Mouse (Mus musculus): ENCODE data around the gene Slc4a4. TPM values are rescaled to one million over a fixed set of nuclear protein-coding genes. Genes with fewer than 3 reads are reported as not detected.
A peak's percentile ranks its signal among the peaks of the same experiment; 100 is the strongest.

The Slc4a4 gene
- polyA plus RNA-seq, 1 experiment from 2014 or later = 6.7 TPM

DNA sequence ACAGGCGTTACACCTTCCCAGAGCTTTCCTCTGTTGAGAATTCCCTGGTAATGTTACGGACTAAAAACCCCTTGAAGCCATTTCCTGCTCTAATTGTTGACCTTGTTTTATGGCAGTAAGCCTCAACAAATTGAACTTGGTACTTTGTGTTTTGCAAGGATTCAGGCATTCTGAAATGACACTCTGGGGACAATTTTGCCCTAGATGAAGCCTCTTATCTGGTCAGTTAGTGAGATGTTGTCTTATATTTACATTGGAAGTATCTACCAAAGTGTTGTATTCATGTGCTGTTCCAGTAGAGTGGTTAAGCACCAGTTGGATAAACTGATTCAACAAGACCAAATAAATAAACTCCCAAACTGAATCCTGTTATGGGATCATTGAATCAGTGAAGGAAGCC, 53.2 kb downstream of the Slc4a4 start:
- H3K9me3 ChIP-seq = no peaks in the 10 kb centered on the region
- WGBS = 87% methylated on average over 2 of the region's 2 CpGs
- no peak overlapping the region for H3K27ac ChIP-seq
- H3K4me2 ChIP-seq = no peak overlapping the region
- H3K9ac ChIP-seq = no peak overlapping the region
- H3K4me3 ChIP-seq = no peak overlapping the region
- H3K36me3 ChIP-seq (replicated peaks) = no peaks in the 10 kb centered on the region
- no peaks in the 10 kb centered on the region for H3K4me1 ChIP-seq
- no peaks in the 10 kb centered on the region for H3K27me3 ChIP-seq (replicated peaks)
- no peak for ATAC-seq (replicated peaks)

DNA sequence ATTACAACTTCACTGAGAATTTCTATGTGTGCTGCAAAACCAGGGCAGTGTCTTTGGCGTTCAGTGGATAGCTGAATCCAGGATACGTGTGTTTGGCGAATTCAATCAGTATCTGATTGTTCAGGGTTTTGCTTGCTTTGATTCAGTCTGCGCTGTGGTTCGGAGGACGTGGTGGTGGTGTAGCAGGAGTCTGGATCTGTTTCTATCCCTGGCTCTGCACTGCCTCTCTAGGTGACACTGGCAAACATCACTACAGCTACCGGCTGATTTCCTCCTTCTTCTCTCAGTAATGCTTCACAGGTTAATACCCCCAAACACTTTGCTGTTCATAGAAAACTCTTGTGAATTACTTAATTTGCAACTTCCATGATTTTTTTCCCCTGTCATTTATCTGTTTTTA, 55.3 kb downstream of the Slc4a4 start:
- no peaks in the 10 kb centered on the region for H3K27me3 ChIP-seq (replicated peaks)
- no peak overlapping the region for H3K27ac ChIP-seq
- no peak overlapping the region for H3K9ac ChIP-seq
- H3K9me3 ChIP-seq = no peaks in the 10 kb centered on the region
- ATAC-seq (replicated peaks) = no peak
- H3K4me1 ChIP-seq = no peaks in the 10 kb centered on the region
- no peak overlapping the region for H3K4me3 ChIP-seq
- H3K4me2 ChIP-seq = no peak overlapping the region
- WGBS = 90% methylated on average over 7 of the region's 7 CpGs
- no peaks in the 10 kb centered on the region for H3K36me3 ChIP-seq (replicated peaks)

DNA sequence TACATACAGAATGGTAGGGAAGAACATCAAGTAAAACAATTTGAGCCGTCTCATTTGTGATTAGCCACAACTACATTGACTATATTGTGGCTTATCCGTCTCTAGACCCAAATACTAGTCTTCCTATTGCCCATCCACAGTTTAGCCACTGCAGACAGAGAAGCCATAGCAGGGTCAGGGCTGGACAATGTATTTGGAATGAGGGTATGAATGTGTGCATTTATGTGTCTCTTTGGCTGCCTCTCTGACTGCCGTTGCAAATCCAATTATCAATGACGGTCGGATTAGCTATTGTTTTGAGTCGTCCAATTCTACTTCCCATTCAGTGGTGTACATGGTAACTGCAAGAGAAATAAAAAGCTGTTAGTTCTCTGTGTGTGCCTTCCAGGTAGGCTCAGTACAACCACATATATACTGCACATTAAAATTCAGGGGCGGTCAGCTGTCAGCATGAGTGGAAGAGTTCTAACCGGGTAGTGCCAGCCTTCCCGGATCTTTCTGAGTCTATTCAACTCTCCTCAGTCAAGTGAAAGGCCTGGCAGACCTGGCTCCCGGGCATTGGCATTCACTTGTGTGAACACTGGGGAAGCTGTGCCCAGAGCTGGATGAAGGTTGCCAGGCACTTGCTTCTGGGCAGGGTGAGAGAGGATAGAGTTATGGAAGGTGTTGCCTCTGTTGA, 59.2 kb downstream of the Slc4a4 start:
- H3K9me3 ChIP-seq = no peaks in the 10 kb centered on the region
- WGBS = 31% methylated on average over 10 of the region's 10 CpGs
- H3K27ac ChIP-seq = peak overlapping the region; percentile 42; the same call in 1 of the 2 replicates
- H3K4me1 ChIP-seq = no peaks in the 10 kb centered on the region
- H3K27me3 ChIP-seq (replicated peaks) = no peaks in the 10 kb centered on the region
- no peaks in the 10 kb centered on the region for H3K36me3 ChIP-seq (replicated peaks)
- H3K4me2 ChIP-seq = no peak overlapping the region
- ATAC-seq (replicated peaks) = peak; percentile 84
- no peak overlapping the region for H3K9ac ChIP-seq
- no peak overlapping the region for H3K4me3 ChIP-seq

DNA sequence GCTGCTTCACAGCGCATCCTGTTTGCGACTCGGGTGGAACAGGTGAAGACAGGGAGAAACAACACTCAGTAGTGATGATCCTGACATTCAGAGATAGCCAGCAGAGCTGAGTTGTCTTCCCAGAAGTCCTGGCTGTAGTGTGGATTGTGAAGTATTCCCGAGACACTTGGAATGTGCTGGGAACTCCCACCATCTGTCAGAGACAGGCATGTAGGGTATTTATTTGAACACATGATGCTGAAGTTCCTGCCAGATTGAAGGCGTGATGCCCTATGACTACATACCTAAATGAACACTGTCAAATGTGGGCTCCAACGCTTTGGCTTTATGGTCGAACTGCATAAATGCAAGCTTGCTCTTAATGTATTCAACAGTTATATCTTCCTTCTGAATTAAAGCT, 63.7 kb downstream of the Slc4a4 start:
- H3K4me1 ChIP-seq = no peaks in the 10 kb centered on the region
- H3K9me3 ChIP-seq = no peaks in the 10 kb centered on the region
- H3K27me3 ChIP-seq (replicated peaks) = no peaks in the 10 kb centered on the region
- ATAC-seq (replicated peaks) = no peak
- no peak overlapping the region for H3K4me2 ChIP-seq
- WGBS = 91% methylated on average over 7 of the region's 7 CpGs
- H3K27ac ChIP-seq = no peak overlapping the region
- no peaks in the 10 kb centered on the region for H3K36me3 ChIP-seq (replicated peaks)
- H3K4me3 ChIP-seq = no peak overlapping the region
- H3K9ac ChIP-seq = no peak overlapping the region

DNA sequence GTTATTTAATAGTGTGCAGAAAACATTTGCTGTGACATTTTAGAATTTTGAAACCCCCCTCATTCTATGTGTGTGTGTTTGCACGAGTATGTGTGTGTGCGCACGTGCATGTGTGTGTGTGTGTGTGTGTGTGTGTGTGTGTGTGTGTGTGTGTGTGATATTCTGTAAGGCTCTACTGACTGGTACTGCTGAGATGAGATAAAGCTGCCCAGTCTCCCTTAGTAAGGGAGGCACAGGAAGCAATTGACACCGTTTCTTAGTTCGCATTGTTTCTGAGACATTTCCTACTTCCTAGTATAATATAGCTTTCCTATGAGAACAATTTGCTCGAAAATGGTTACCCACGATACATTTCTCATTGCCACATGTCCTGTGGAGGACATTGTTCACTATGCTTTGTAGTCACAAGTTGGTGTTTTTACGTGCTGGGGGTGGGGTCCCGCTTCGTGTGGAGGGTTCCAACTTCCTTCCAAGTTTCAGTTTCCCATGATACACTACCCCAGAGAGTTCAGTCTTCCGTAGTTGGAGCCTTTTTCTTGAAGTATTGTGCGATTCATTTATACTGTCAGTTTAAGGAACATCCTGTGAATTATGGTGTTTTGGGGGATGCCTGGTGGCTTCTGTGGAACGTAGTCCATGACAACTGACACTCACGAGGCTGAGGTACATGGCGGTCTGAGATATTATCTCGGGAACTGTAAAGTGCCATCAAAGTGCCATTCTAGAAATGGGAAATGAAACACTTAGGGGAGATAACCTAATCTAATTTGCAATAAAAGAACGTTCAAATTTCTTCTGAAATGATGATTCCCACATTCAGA, 66.3 kb downstream of the Slc4a4 start:
- WGBS = 91% methylated on average over 17 of the region's 17 CpGs
- Histone ChIP-seq H3K9me3 (no peaks in the 10 kb centered on the region), H3K36me3 (replicated peaks) (no peaks in the 10 kb centered on the region), H3K4me3 (no peak overlapping the region), H3K4me2 (no peak overlapping the region), H3K9ac (no peak overlapping the region), H3K4me1 (no peaks in the 10 kb centered on the region), H3K27ac (no peak overlapping the region), H3K27me3 (replicated peaks) (no peaks in the 10 kb centered on the region)
- ATAC-seq (replicated peaks) = 0 out of 2 replicates have a peak, but pooled peaks have one; percentile 30

DNA sequence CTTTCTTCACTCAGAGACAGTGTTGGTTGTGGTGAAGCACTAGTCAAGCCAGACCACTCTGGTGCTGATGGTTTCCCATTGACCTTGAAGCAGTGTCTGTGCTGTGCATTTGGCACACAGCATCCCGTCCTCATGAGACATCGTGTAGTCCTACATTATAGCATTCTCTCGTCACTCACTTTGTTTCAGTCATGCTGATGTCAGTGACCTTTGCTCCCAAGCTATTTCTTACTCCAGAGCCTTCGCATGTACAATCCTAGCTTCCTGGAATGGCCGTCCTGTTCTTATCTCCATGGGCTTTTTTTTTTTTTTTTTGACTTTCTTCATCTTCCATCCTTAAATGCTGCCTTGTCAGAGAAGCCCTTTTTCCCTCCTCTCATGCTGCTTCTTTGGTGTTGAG, 71.1 kb downstream of the Slc4a4 start:
- Histone ChIP-seq H3K27ac (no peak overlapping the region), H3K9me3 (no peaks in the 10 kb centered on the region), H3K4me3 (no peak overlapping the region), H3K36me3 (replicated peaks) (no peaks in the 10 kb centered on the region), H3K4me1 (no peaks in the 10 kb centered on the region), H3K9ac (no peak overlapping the region), H3K4me2 (no peak overlapping the region), H3K27me3 (replicated peaks) (no peaks in the 10 kb centered on the region)
- no peak for ATAC-seq (replicated peaks)
- WGBS = 86% methylated on average over 5 of the region's 5 CpGs

DNA sequence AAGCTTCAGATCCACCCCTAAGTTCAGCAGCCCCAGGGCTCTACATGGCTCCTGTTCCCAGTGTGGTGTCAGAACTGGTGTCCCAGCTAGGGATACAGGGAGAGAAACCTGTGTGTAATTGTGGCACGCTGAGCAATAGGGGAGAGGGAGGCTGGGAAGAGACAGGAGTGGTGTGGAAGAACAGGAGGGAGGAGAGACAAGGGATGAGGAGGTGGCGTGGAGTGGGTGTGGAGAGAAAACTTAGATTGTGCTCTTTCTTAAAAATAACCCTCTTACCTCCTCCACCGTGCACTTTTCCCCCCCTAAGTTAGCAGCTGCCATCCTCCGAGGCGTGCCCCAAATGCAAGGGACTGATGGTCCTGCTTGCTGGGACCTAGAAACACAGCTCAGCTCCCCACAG, 72.3 kb downstream of the Slc4a4 start:
- no peak overlapping the region for H3K9ac ChIP-seq
- no peaks in the 10 kb centered on the region for H3K9me3 ChIP-seq
- H3K4me3 ChIP-seq = no peak overlapping the region
- H3K27ac ChIP-seq = no peak overlapping the region
- H3K36me3 ChIP-seq (replicated peaks) = no peaks in the 10 kb centered on the region
- no peak overlapping the region for H3K4me2 ChIP-seq
- no peaks in the 10 kb centered on the region for H3K27me3 ChIP-seq (replicated peaks)
- no peaks in the 10 kb centered on the region for H3K4me1 ChIP-seq
- 92% methylated on average over 5 of the region's 5 CpGs for WGBS
- no peak for ATAC-seq (replicated peaks)

DNA sequence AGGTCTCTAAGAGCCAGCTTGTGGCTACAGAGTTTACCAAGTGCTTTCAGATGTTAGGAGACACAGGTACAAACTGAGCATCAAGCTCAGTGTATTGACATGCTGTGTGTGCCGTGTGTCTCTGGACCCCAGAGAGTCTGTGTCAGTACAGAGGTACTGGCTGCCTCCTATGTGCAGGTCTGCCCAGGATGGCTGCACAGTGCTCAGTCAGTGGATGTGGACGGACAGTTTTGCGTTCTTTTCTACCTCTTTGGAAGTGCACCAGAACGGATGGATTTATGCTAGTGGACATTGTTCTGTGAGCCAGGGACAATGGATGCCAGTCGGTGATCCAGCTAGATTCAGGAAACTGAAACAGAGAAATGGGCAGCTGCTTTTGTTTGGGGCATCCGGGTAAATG, 72.8 kb downstream of the Slc4a4 start:
- H3K4me2 ChIP-seq = no peak overlapping the region
- H3K4me1 ChIP-seq = no peaks in the 10 kb centered on the region
- H3K36me3 ChIP-seq (replicated peaks) = no peaks in the 10 kb centered on the region
- H3K27ac ChIP-seq = no peak overlapping the region
- 0 out of 2 replicates have a peak, but pooled peaks have one; percentile 52 for ATAC-seq (replicated peaks)
- no peaks in the 10 kb centered on the region for H3K9me3 ChIP-seq
- H3K4me3 ChIP-seq = no peak overlapping the region
- H3K9ac ChIP-seq = no peak overlapping the region
- H3K27me3 ChIP-seq (replicated peaks) = no peaks in the 10 kb centered on the region
- WGBS = 49% methylated on average over 6 of the region's 6 CpGs

DNA sequence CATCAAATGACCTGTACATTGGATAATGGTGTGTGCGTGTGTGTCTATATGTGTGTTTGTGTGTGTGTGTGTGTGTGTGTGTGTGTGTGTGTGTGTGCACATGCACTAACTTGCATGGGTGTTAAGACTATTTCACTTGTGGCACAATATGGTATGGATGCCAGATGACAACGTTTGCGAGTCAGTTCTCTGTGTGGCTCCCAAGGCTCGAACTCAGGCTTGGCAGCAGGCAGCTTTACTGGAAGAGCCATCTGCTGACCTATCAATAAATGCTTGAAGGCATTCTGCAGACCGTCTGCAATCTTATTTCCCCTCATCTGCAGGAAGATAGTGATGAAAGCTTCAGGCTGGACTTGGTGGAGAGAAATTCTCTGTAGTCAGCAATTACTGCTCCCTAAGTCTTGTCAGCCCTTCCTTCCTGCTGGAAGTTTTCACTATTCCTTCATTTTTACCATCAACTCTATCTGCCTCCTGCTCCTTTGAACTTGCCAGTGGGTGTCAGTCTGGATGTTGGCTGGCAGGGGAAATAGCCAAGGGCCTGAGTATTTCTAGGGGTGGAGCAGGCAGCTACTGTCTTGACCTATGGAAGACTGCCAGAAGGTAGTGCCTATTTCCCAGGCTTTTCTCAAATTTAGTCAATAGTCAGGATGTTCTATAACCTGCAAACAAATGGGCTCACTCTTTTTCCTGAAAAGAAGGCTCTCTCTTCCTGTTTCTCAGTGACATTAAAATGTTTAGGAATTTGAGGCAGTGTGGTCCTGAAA, 73.9 kb downstream of the Slc4a4 start:
- no peaks in the 10 kb centered on the region for H3K9me3 ChIP-seq
- H3K27ac ChIP-seq = no peak overlapping the region
- no peaks in the 10 kb centered on the region for H3K27me3 ChIP-seq (replicated peaks)
- H3K4me2 ChIP-seq = no peak overlapping the region
- H3K9ac ChIP-seq = no peak overlapping the region
- H3K4me1 ChIP-seq = no peaks in the 10 kb centered on the region
- ATAC-seq (replicated peaks) = no peak
- H3K4me3 ChIP-seq = no peak overlapping the region
- WGBS = 87% methylated on average over 5 of the region's 5 CpGs
- H3K36me3 ChIP-seq (replicated peaks) = no peaks in the 10 kb centered on the region

DNA sequence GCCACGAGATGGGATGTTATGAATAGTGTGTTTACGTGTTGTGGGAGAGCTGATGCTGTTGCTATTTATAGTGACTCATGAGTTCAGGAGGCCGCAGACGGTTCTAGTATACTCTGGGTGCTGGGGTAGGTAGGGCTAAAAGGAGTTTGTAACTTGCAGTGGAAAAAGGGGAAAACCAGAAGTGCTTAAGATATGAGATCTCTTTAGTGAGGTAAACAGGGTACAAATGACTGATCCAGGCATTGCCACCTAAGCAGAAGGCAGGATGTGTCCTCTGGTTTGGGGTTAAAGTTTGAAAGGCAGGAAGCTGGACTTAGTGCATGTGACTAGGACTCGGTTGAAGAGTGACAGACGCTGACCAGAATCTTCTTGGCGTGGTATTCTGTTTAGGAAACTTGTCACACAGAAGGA, 74.7 kb downstream of the Slc4a4 start:
- no peak overlapping the region for H3K9ac ChIP-seq
- no peak for ATAC-seq (replicated peaks)
- no peak overlapping the region for H3K4me3 ChIP-seq
- no peak overlapping the region for H3K4me2 ChIP-seq
- no peaks in the 10 kb centered on the region for H3K36me3 ChIP-seq (replicated peaks)
- no peaks in the 10 kb centered on the region for H3K27me3 ChIP-seq (replicated peaks)
- no peak overlapping the region for H3K27ac ChIP-seq
- 86% methylated on average over 7 of the region's 7 CpGs for WGBS
- no peaks in the 10 kb centered on the region for H3K4me1 ChIP-seq
- H3K9me3 ChIP-seq = no peaks in the 10 kb centered on the region

DNA sequence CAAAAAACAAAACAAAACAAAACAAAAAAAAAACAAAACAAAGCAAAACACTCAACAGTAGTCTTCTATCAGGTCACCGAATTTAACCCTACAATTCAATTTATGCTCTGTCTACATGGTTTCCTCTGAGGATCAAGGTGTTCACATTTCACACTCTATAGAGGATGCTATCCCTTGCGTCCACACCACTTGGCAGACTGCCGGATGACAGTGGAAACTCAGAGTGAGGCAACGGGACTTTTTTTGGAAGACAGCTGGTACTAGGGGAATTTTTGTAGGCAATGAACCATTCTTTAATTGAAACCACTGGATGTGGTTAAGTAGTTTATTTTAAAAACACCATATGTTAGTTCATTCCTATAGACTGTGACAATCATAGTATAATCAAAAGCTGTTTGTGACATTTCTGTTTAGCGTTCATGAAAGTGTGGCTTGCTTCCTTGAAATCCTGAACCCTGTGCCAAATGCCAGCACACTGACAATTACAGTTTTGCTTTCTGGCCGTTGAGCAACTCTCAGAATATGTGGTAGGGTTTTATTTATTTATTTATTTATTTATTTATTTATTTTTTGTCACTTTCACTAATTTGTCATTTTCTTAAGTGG, 78.2 kb downstream of the Slc4a4 start:
- H3K9me3 ChIP-seq = no peaks in the 10 kb centered on the region
- H3K36me3 ChIP-seq (replicated peaks) = no peaks in the 10 kb centered on the region
- no peak overlapping the region for H3K4me3 ChIP-seq
- H3K4me1 ChIP-seq = no peaks in the 10 kb centered on the region
- H3K27ac ChIP-seq = no peak overlapping the region
- no peaks in the 10 kb centered on the region for H3K27me3 ChIP-seq (replicated peaks)
- no peak overlapping the region for H3K9ac ChIP-seq
- no peak for ATAC-seq (replicated peaks)
- 89% methylated on average over 6 of the region's 6 CpGs for WGBS
- H3K4me2 ChIP-seq = no peak overlapping the region

DNA sequence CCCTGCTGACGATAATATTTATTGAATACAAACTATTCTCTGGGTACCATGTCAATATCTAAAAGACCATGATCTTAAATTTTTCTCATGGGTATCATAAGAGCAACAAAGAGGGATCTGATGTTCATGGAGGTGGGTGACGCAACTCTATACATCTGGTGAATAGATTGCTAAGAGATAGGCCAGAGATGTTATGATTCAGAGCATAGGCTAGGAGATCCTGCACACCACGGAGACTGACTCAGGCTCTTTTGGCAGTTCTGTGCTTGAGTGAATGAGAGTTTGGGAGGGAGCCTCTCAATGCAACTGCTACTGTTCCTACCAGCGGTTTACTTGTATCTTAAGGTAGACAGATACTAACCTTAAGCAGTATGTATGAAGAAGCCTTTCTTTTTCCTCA, 79.9 kb downstream of the Slc4a4 start:
- H3K9ac ChIP-seq = no peak overlapping the region
- ATAC-seq (replicated peaks) = no peak
- no peak overlapping the region for H3K27ac ChIP-seq
- H3K9me3 ChIP-seq = no peaks in the 10 kb centered on the region
- H3K27me3 ChIP-seq (replicated peaks) = no peaks in the 10 kb centered on the region
- no peak overlapping the region for H3K4me2 ChIP-seq
- H3K4me1 ChIP-seq = no peaks in the 10 kb centered on the region
- H3K4me3 ChIP-seq = no peak overlapping the region
- no peaks in the 10 kb centered on the region for H3K36me3 ChIP-seq (replicated peaks)
- 91% methylated on average over 4 of the region's 4 CpGs for WGBS

Data from midbrain, embryonic 15.5 days (tissue).